Comparison of ENCODE assay signal across 15 mouse cellular contexts in genomic region chr10:61023431-61023830, GRCm38 (mm10).
A peak's percentile ranks its signal among the peaks of the same experiment; 100 is the strongest.
DNase-seq lines count a peak whose midpoint lies in the region; ATAC-seq and TF ChIP-seq lines count a peak whose summit lies in the region.
"Had no signal": no experiment of that assay in that cellular context is flagged by ENCODE, and none has a peak within 500 bp of the region (broad histone marks: within the 10 kb centered on the region; RNA-seq: fewer than 3 reads in every experiment).

No protein-coding gene starts in this region.

- ATAC-seq in lung, embryonic 14.5 days (ENCODE audit: insufficient read depth): no peak
- ATAC-seq in erythroid progenitor cell, adult 5-6 weeks (replicated peaks; ENCODE audit: low FRiP score, poor library complexity, severe bottlenecking): no peak
- ATAC-seq: forebrain, embryonic 16.5 days had no signal

- no peaks in the 10 kb centered on the region for H3K27me3 ChIP-seq in lung, embryonic 14.5 days (ENCODE audit: insufficient read depth, low read length)
- H3K27me3 ChIP-seq in myocyte (ENCODE audit: control insufficient read depth, insufficient read depth, insufficient read length): no peaks in the 10 kb centered on the region
- H3K27me3 ChIP-seq: embryonic facial prominence, embryonic 12.5 days; neural tube, embryonic 12.5 days had no signal

- H3ac ChIP-seq in myocyte (ENCODE audit: control insufficient read depth, insufficient read length): no peak overlapping the region

- no peak for TF ChIP-seq CTCF in lung, embryonic 14.5 days (IDR thresholded peaks at IDR 0.05; ENCODE audit: low read depth)

- TF ChIP-seq POLR2A in myocyte (IDR thresholded peaks at IDR 0.05; ENCODE audit: insufficient read length, low read depth): no peak

- H3K9me3 ChIP-seq in lung, embryonic 14.5 days (ENCODE audit: low read depth, low read length): no peaks in the 10 kb centered on the region
- H3K9me3 ChIP-seq: embryonic facial prominence, embryonic 12.5 days; hindbrain, embryonic 13.5 days; limb, embryonic 12.5 days; neural tube, embryonic 12.5 days had no signal

- no peak overlapping the region for H3K4me2 ChIP-seq in lung, embryonic 14.5 days
- no peak overlapping the region for H3K4me2 ChIP-seq in myocyte (ENCODE audit: low read depth)
- H3K4me2 ChIP-seq: embryonic facial prominence, embryonic 12.5 days; hindbrain, embryonic 13.5 days; limb, embryonic 12.5 days; neural tube, embryonic 12.5 days had no signal

- no peak overlapping the region for H3K9ac ChIP-seq in lung, embryonic 14.5 days
- H3K9ac ChIP-seq: embryonic facial prominence, embryonic 12.5 days; hindbrain, embryonic 13.5 days; limb, embryonic 12.5 days; neural tube, embryonic 12.5 days had no signal

- DNase-seq in adrenal gland, postnatal 10 days: peak; percentile 49
- no peak for DNase-seq in adrenal gland, postnatal 25 days
- DNase-seq in lung, embryonic 14.5 days: peak; percentile 84
- no peak for DNase-seq in lung, adult 18-20 months
- peak; percentile 55 for DNase-seq in embryo, embryonic 10 days (ENCODE audit: low spot score)
- no peak for DNase-seq in layer of hippocampus, postnatal 36 days
- DNase-seq: thymus, adult 18-20 months had no signal

- 25% methylated on average over 7 of the region's 7 CpGs for WGBS in lung, embryonic 14.5 days

- no peaks in the 10 kb centered on the region for H3K4me1 ChIP-seq in lung, embryonic 14.5 days (ENCODE audit: insufficient read depth)
- H3K4me1 ChIP-seq: embryonic facial prominence, embryonic 12.5 days; limb, embryonic 12.5 days; neural tube, embryonic 12.5 days had no signal

- no peaks in the 10 kb centered on the region for H3K36me3 ChIP-seq in lung, embryonic 14.5 days (ENCODE audit: insufficient read depth)
- no peaks in the 10 kb centered on the region for H3K36me3 ChIP-seq in myocyte (ENCODE audit: control insufficient read depth, insufficient read depth)
- H3K36me3 ChIP-seq: embryonic facial prominence, embryonic 12.5 days; hindbrain, embryonic 13.5 days; limb, embryonic 12.5 days; neural tube, embryonic 12.5 days had no signal

- no peaks in the 10 kb centered on the region for H3K79me2 ChIP-seq in myocyte (ENCODE audit: control insufficient read depth, insufficient read depth)

- H3K4me3 ChIP-seq in lung, embryonic 14.5 days (ENCODE audit: low read depth, low read length): no peak overlapping the region
- H3K4me3 ChIP-seq in myocyte: no peak overlapping the region
- H3K4me3 ChIP-seq: embryonic facial prominence, embryonic 12.5 days; hindbrain, embryonic 13.5 days; limb, embryonic 12.5 days; neural tube, embryonic 12.5 days had no signal

- no peak overlapping the region for H3K27ac ChIP-seq in lung, embryonic 14.5 days (ENCODE audit: low read depth)
- H3K27ac ChIP-seq: embryonic facial prominence, embryonic 12.5 days; hindbrain, embryonic 13.5 days; limb, embryonic 12.5 days; macrophage; neural tube, embryonic 12.5 days had no signal

TF ChIP-seq in myocyte, 11 proteins besides CTCF, POLR2A, EP300 and RAD21:
- TF ChIP-seq USF1 (IDR thresholded peaks at IDR 0.05; ENCODE audit: low read depth): no peak
- no peak for TF ChIP-seq TCF3 (IDR thresholded peaks at IDR 0.05; ENCODE audit: insufficient read length, low read depth)
- TF ChIP-seq SRF (IDR thresholded peaks at IDR 0.05; ENCODE audit: control insufficient read depth, insufficient read length, low read depth): no peak
- TF ChIP-seq REST (IDR thresholded peaks at IDR 0.05; ENCODE audit: insufficient read depth, insufficient read length): peak; percentile 77
- no peak for TF ChIP-seq MAX (IDR thresholded peaks at IDR 0.05; ENCODE audit: low read depth)
TF ChIP-seq in myocyte: peak in this region for 1.

Comparison
In these comparisons a context has a peak if more than half of its experiments do, and no peak if none do; other contexts are left out.
1. DNase-seq: peak in adrenal gland, postnatal 10 days (single experiment), lung, embryonic 14.5 days (single experiment) and embryo, embryonic 10 days (single experiment); none in adrenal gland, postnatal 25 days (single experiment), lung, adult 18-20 months (0 of 2) and layer of hippocampus, postnatal 36 days (0 of 2).